Mouse (Mus musculus) spleen, adult 2 months (tissue): ENCODE measurements around the gene Tmem110. TPM values are rescaled to one million over a fixed set of nuclear protein-coding genes. Genes with fewer than 3 reads are reported as not detected.

Experiments used
- DNase-seq, 2 experiments: peaks; one replicate each; pipeline versions ENCODE4 v3.0.0 to v3.0.0-alpha.2; 2012 to 2021; ENCODE audit warnings: low spot score in 2 of 2, low read depth in 1 of 2
- H3K27ac ChIP-seq: fragments of 200-500 bp; 2 replicates; pipeline ENCODE4 v1.5.1; 2012; ENCODE audit warnings: low read length, inconsistent platforms; ENCODE audit not compliant: insufficient read depth
- H3K27me3 ChIP-seq: fragments of 200-500 bp; 2 replicates; pipeline ENCODE4 v1.6.1; 2012; ENCODE audit warnings: mild to moderate bottlenecking, moderate library complexity, low read length, inconsistent platforms; ENCODE audit not compliant: control insufficient read depth, insufficient read depth
- H3K36me3 ChIP-seq: fragments of 200-500 bp; 2 replicates; pipeline ENCODE4 v1.6.1; 2012; ENCODE audit warnings: mild to moderate bottlenecking, low read length, inconsistent platforms; ENCODE audit not compliant: control insufficient read depth, insufficient read depth
- H3K4me1 ChIP-seq: fragments of 200-500 bp; 2 replicates; pipeline ENCODE4 v1.6.1; 2011; ENCODE audit warnings: inconsistent platforms; ENCODE audit not compliant: control insufficient read depth, insufficient read depth, insufficient read length
- H3K4me3 ChIP-seq: fragments of 200-500 bp; 2 replicates; pipeline ENCODE4 v1.5.1; 2011; ENCODE audit warnings: mild to moderate bottlenecking, inconsistent platforms; ENCODE audit not compliant: insufficient read depth, insufficient read length; ENCODE audit errors: extremely low read depth
- CTCF ChIP-seq: fragments of 200-500 bp; IDR thresholded peaks from 2 replicates; pipeline ENCODE4 v1.5.1; 2011; ENCODE audit warnings: mild to moderate bottlenecking, inconsistent platforms; ENCODE audit not compliant: insufficient read depth, insufficient read length, insufficient replicate concordance; ENCODE audit errors: extremely low read depth
- POLR2A ChIP-seq: fragments of 200-500 bp; IDR thresholded peaks from 2 replicates; pipeline ENCODE4 v1.6.1; 2011; ENCODE audit warnings: low read depth, low read length, inconsistent platforms
- WGBS: fragments of 180-500 bp; shearing (Covaris S2); methylation state at CpG from one replicate; pipeline ENCODE4 v1.1.7; 2018; 5-methylcytosine and 5-hydroxymethylcytosine counted together
- polyA plus RNA-seq: library from polyadenylated mRNA; depleted of rRNA; stranded (reverse); fragments of >200 nt; gene quantifications from 2 replicates; pipeline ENCODE4 v1.2.3, GENCODE M21; 2012

The Tmem110 gene
- polyA plus RNA-seq, 1 experiment, result 13.0 TPM

DNA sequence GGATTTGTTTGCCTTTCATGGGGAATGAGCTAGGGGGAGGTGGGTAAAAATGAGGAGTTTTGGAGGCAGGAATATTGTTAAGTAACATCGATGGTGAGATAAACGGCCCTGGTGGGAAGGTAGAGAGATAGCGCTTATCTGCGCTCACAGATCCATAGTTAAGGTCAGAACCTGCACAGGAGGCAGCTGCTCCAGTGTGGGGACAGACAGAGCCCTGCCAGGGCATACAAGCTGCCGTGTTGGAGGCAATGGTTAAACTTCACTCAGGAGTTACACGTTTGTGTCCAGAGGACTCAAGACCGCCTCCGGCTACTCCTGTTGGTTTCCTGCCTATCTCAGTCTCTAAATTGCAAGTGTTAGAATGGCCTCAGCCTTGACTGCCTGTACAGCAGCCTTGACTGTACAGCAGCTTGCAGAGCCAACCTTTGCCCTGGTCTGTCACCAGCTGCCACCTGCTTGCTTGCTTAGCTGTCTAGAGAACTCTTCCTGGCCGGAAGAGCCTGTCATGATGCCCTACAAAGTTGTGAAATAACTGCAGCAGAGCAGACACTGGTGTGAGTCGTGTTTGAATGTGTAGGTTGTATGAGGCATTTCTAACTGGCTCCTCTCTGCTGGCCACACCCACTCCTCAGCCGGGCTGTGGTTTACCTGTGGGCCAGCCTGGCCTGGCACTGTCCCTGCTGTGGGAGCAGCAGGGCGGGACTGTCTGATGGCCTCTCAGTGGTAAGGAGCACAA is 49.9 kb downstream of the Tmem110 start:
- WGBS, result 88% methylated on average over 12 of the region's 12 CpGs
- DNase-seq, result no peak
- TF ChIP-seq CTCF (no peak), POLR2A (no peak)

DNA sequence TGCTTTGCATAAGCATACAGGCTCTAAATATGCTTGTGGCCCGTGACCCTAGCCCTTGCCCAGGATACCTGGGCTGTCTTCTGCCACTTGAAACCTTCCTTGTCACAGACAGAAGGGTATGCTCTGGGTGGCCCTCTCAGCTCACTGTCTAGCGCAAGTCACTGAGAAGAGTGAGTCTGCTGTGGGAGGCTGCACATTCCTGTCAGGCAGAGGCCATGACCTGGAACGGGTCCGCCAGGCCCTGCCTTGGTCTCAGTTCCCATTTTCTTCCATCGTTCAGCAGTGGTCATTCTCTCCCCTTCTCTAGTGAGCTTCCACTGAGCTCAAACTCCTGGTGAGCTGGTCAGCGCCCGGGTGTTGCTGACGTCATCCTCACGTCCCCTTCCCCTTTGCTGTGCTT is 50.6 kb downstream of the Tmem110 start:
- H3K4me3 ChIP-seq, result no peak overlapping the region
- 80% methylated on average over 9 of the region's 9 CpGs for WGBS
- no peak for DNase-seq
- no peaks in the 10 kb centered on the region for H3K4me1 ChIP-seq
- H3K36me3 ChIP-seq, result peaks cover 12% of the 10 kb centered on the region
- no peaks in the 10 kb centered on the region for H3K27me3 ChIP-seq
- H3K27ac ChIP-seq, result peak overlapping the region; percentile 6; the same call in 1 of the 2 replicates
- TF ChIP-seq CTCF (no peak), POLR2A (no peak)

More for the DNA sequence above, 49.9 kb downstream of the Tmem110 start:
- Histone ChIP-seq H3K27ac (0 out of 2 replicates have a peak overlapping the region, but pooled peaks have one; percentile 6), H3K27me3 (no peaks in the 10 kb centered on the region), H3K4me3 (no peak overlapping the region), H3K36me3 (peaks cover 12% of the 10 kb centered on the region), H3K4me1 (no peaks in the 10 kb centered on the region)

DNA sequence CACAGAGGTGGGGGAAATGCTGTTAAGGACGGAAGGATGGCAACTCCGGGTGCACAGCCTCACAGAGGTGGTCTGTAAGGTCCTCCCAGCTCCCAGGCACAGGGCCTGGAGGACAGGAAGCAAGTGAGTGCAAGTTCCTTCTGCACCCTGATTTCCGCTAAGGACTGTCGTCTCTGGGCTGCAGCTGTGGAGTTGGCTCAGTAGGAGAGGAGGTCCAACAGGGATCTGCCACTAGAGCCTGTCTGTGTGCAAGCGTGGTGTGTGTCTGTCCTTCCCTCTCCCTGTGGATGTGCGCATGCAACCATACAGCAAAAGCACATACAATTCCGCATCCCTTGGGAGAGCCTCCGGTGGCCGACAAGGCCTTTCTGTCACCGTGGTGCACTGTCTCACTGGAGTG is 51.1 kb downstream of the Tmem110 start:
- WGBS, result 92% methylated on average over 10 of the region's 10 CpGs
- TF ChIP-seq POLR2A (no peak), CTCF (no peak)
- H3K36me3 ChIP-seq, result peaks cover 12% of the 10 kb centered on the region
- DNase-seq, result no peak
- no peaks in the 10 kb centered on the region for H3K4me1 ChIP-seq
- no peak overlapping the region for H3K4me3 ChIP-seq
- no peaks in the 10 kb centered on the region for H3K27me3 ChIP-seq
- H3K27ac ChIP-seq, result no peak overlapping the region

DNA sequence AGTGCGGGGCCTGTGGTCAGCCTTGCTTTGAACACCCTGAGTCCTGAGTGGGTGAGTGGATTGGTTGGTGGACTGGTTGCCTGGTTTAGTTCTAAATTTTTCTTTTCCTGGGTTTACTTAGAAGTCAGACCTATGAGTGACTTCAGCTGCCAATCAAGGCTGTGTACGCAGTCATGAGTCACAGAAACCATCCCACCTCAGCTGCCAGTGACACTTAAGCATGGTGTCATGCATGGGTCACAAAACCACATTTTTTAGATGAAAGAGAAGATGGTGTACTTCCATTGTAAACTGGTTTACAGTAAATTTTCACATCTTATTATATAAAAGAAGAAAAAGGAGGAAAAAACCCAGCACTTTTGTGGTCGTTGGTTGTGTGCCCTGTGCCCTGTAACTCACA is 52.4 kb downstream of the Tmem110 start:
- H3K4me3 ChIP-seq, result no peak overlapping the region
- no peak overlapping the region for H3K27ac ChIP-seq
- peaks cover 10% of the 10 kb centered on the region for H3K36me3 ChIP-seq
- no peaks in the 10 kb centered on the region for H3K27me3 ChIP-seq
- H3K4me1 ChIP-seq, result no peaks in the 10 kb centered on the region
- no peak for TF ChIP-seq CTCF
- no peak for TF ChIP-seq POLR2A
- 88% methylated on average over 3 of the region's 3 CpGs for WGBS
- no peak for DNase-seq

DNA sequence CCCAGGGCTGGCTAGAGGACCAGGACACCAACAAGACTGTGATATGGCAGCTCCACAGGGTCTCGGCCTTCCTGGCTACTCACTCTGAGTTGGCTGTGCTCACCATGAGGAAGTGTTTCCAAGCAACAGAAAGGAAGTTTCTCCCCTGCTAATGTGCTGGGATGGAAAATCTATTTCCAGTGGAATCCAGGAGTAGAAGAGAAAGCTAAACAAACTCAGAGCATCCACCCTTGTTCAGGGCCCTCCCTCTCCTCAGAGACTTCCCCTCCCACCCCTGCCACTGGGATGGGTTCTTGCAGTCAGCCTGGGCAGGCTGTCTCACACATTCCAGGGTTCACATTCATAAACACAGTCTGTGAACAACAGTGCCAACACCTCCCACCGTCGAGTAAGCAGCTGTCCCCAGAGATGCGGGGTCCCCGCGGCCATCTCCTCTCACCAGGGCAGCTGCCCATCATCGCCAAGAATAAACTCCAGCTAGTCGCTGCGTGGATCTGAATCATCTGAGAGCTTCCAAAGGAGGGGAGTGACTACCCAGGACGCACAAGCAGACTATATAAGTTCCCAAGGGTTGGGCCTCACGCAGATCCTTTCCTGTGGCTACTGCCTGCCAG is 53.7 kb downstream of the Tmem110 start, which contains the start of gene Mustn1:
Gene Mustn1, plus strand, starts transcription at position 243 of the 614 bp plus-strand sequence.
- 86% methylated on average over 11 of the region's 11 CpGs for WGBS
- Histone ChIP-seq H3K4me3 (no peak within 1 kb of the TSS), H3K27ac (no peak within 1 kb of the TSS), H3K4me1 (no peaks in the 10 kb centered on the region), H3K36me3 (peaks cover 6% of the 10 kb centered on the region), H3K27me3 (no peaks in the 10 kb centered on the region)
- no peak for TF ChIP-seq CTCF
- TF ChIP-seq POLR2A, result no peak
- DNase-seq, result no peak

DNA sequence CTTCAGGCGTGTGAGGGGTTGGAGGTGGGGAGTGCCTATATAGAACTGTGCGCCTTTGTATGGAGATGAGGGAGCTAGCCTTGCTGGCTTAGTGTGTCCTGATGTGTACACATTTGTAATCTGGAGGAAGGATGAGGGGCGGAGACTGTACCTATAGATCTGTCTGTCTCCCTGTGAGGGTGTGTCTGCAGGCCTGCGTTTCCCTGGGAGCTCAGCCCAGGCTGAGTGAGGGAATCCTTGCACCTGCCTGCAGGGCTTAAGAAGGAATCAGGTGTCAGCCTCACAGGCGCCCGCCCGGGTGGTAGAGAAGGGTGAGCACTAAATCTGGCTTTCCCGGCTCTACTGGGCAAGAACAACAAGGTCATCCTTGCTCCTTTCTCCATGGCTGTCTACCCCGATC is 54.4 kb downstream of the Tmem110 start:
- no peak overlapping the region for H3K27ac ChIP-seq
- no peak for DNase-seq
- 91% methylated on average over 9 of the region's 9 CpGs for WGBS
- TF ChIP-seq POLR2A (no peak), CTCF (no peak)
- H3K36me3 ChIP-seq, result peaks cover 2% of the 10 kb centered on the region; the same call in 1 of the 2 replicates
- no peaks in the 10 kb centered on the region for H3K4me1 ChIP-seq
- H3K4me3 ChIP-seq, result no peak overlapping the region
- no peaks in the 10 kb centered on the region for H3K27me3 ChIP-seq

DNA sequence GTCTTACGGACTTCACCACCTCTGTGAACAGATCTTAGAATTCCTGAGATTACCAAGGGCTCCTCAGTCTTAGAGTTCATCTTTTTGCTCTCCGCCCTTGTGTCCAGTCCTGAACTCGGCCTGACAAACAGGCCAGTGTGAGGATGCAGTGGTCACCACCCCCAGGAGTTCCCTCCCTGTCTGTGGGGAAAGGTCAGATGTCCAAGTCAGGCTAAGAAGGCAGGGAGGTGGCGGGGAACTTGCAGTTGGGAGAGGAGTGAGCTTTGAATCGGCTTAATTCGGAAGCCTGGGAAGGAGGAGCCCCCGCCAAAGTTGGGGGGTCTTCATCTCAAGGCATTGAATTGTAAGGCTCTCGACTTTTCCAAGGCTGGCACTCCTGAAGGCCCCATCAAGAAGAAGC is 54.9 kb downstream of the Tmem110 start:
- H3K4me1 ChIP-seq, result no peaks in the 10 kb centered on the region
- no peak for TF ChIP-seq CTCF
- TF ChIP-seq POLR2A, result no peak
- no peak overlapping the region for H3K27ac ChIP-seq
- H3K36me3 ChIP-seq, result peaks cover 2% of the 10 kb centered on the region; the same call in 1 of the 2 replicates
- WGBS, result 86% methylated on average over 8 of the region's 8 CpGs
- H3K4me3 ChIP-seq, result no peak overlapping the region
- no peaks in the 10 kb centered on the region for H3K27me3 ChIP-seq
- DNase-seq, result no peak
